In genomic region chr13:51844661-51845060, GRCm38 (mm10) we compare ENCODE assay signal across 8 mouse cellular contexts. TPM values are rescaled to one million over a fixed set of nuclear protein-coding genes. Genes with fewer than 3 reads are reported as not detected.
DNase-seq lines count a peak whose midpoint lies in the region; ATAC-seq and TF ChIP-seq lines count a peak whose summit lies in the region.

No protein-coding gene starts in this region.

- no peak for ATAC-seq in forebrain, embryonic 12.5 days (ENCODE audit: low FRiP score)
- no peak for ATAC-seq in hindbrain, embryonic 14.5 days (ENCODE audit: low FRiP score)

- intact Hi-C loops in heart, postnatal 25 days (cut with DNase I), result loop anchor here (2.0 to 5.0 kb wide), 5 partner anchors 38 to 293 kb away; no protein-coding TSS in a partner anchor

- TF ChIP-seq POLR2A in liver, adult 2 months (IDR thresholded peaks at IDR 0.05; ENCODE audit: extremely low read depth, insufficient read depth, low read length), result no peak
- no peak for TF ChIP-seq POLR2A in olfactory bulb, adult 2 months (IDR thresholded peaks at IDR 0.05; ENCODE audit: insufficient read depth, low read depth, low read length)

- H3K4me1 ChIP-seq in forebrain, embryonic 12.5 days, result peaks cover 75% of the 10 kb centered on the region
- peaks cover 35% of the 10 kb centered on the region for H3K4me1 ChIP-seq in hindbrain, embryonic 14.5 days (replicated peaks; ENCODE audit: control insufficient read depth, insufficient read depth, low read length)
- H3K4me1 ChIP-seq in liver, adult 2 months (ENCODE audit: control insufficient read depth, insufficient read depth, low read length), result peaks cover 8% of the 10 kb centered on the region
- H3K4me1 ChIP-seq in olfactory bulb, adult 2 months (ENCODE audit: control insufficient read depth, insufficient read depth, low read length), result peaks cover 30% of the 10 kb centered on the region

- peak; percentile 92 for DNase-seq in heart, adult 11 months
- no peak for DNase-seq in heart, postnatal 25 days (ENCODE audit: low spot score)
- DNase-seq in adrenal gland, postnatal 25 days, result peak; percentile 74
- peak; percentile 71 for DNase-seq in hindbrain, embryonic 14.5 days (ENCODE audit: low spot score)
- peak; percentile 47 for DNase-seq in liver, adult 2 months (ENCODE audit: extremely low read depth, low read depth, low spot score)
- DNase-seq in thymus, adult 18-20 months, result peak; percentile 37 to 46

- H3K9me3 ChIP-seq in forebrain, embryonic 12.5 days, result no peaks in the 10 kb centered on the region
- H3K9me3 ChIP-seq in hindbrain, embryonic 14.5 days (ENCODE audit: control insufficient read depth, low read length), result no peaks in the 10 kb centered on the region

- TF ChIP-seq CTCF in liver, adult 2 months (IDR thresholded peaks at IDR 0.05; ENCODE audit: low read depth, low read length), result peak; percentile 92
- TF ChIP-seq CTCF in olfactory bulb, adult 2 months (IDR thresholded peaks at IDR 0.05; ENCODE audit: insufficient read depth, low read depth, low read length), result peak; percentile 73

- H3K4me3 ChIP-seq in forebrain, embryonic 12.5 days (replicated peaks), result no peak overlapping the region
- no peak overlapping the region for H3K4me3 ChIP-seq in hindbrain, embryonic 14.5 days (replicated peaks; ENCODE audit: low read length)
- no peak overlapping the region for H3K4me3 ChIP-seq in liver, adult 2 months (ENCODE audit: insufficient read depth, low read depth, low read length)
- no peak overlapping the region for H3K4me3 ChIP-seq in olfactory bulb, adult 2 months (ENCODE audit: insufficient read depth, low read depth, low read length)

- peak overlapping the region; percentile 8; the same call in 1 of the 2 replicates for H3K9ac ChIP-seq in forebrain, embryonic 12.5 days
- H3K9ac ChIP-seq in hindbrain, embryonic 14.5 days, result no peak overlapping the region
- no peak overlapping the region for H3K9ac ChIP-seq in liver, adult 2 months (ENCODE audit: low read depth, low read length)

- H3K27ac ChIP-seq in forebrain, embryonic 12.5 days, result peak overlapping the region; percentile 95
- H3K27ac ChIP-seq in hindbrain, embryonic 14.5 days, result no peak overlapping the region
- no peak overlapping the region for H3K27ac ChIP-seq in liver, adult 2 months (replicated peaks; ENCODE audit: insufficient read depth, low read depth, low read length)
- no peak overlapping the region for H3K27ac ChIP-seq in olfactory bulb, adult 2 months (ENCODE audit: insufficient read depth, low read depth, low read length)

- peaks cover 64% of the 10 kb centered on the region for H3K27me3 ChIP-seq in forebrain, embryonic 12.5 days
- peaks cover 42% of the 10 kb centered on the region for H3K27me3 ChIP-seq in hindbrain, embryonic 14.5 days (ENCODE audit: control insufficient read depth, insufficient read depth, low read length)
- no peaks in the 10 kb centered on the region for H3K27me3 ChIP-seq in liver, adult 2 months (ENCODE audit: control insufficient read depth, insufficient read depth, low read length)

- no peaks in the 10 kb centered on the region for H3K79me2 ChIP-seq in liver, adult 2 months (ENCODE audit: control insufficient read depth, insufficient read depth, low read length)

- H3K4me2 ChIP-seq in forebrain, embryonic 12.5 days, result peak overlapping the region; percentile 68
- no peak overlapping the region for H3K4me2 ChIP-seq in hindbrain, embryonic 14.5 days (replicated peaks)

- 15% methylated on average over 10 of the region's 10 CpGs for WGBS in forebrain, embryonic 12.5 days
- 17% methylated on average over 10 of the region's 10 CpGs for WGBS in hindbrain, embryonic 14.5 days
- WGBS in liver, adult 2 months, result 9% methylated on average over 10 of the region's 10 CpGs
- 9% methylated on average over 10 of the region's 10 CpGs for WGBS in olfactory bulb, adult 2 months

- no peaks in the 10 kb centered on the region for H3K36me3 ChIP-seq in forebrain, embryonic 12.5 days (replicated peaks)
- H3K36me3 ChIP-seq in hindbrain, embryonic 14.5 days (replicated peaks; ENCODE audit: control insufficient read depth, insufficient read depth), result no peaks in the 10 kb centered on the region
- peaks cover 2% of the 10 kb centered on the region; the same call in 1 of the 2 replicates for H3K36me3 ChIP-seq in liver, adult 2 months (ENCODE audit: control insufficient read depth, insufficient read depth, low read length)

RNA-seq across cellular contexts. Expression of gene Gadd45g, which starts 1.8 kb away (rescaled TPM):
- total RNA-seq in heart, postnatal 25 days (2021), result 10 to 100 TPM; 11.6 to 21.6 TPM
- 15.2 and 29.0 TPM in 2 replicates for total RNA-seq in adrenal gland, postnatal 25 days (2021)
- 211 and 218 TPM in 2 replicates for polyA plus RNA-seq in forebrain, embryonic 12.5 days (2016; fragmentation: Nextera tagmentation; extraction: Ambion mirVana)
- 38.4 and 43.6 TPM in 2 replicates for polyA plus RNA-seq in hindbrain, embryonic 14.5 days (2014; fragmentation: Nextera tagmentation; extraction: Ambion mirVana)
- total RNA-seq in liver, adult 2 months (2014; rRNA removed), result 4.0 and 5.9 TPM in 2 replicates
- 7.0 and 9.1 TPM in 2 replicates for polyA plus RNA-seq in liver, adult 2 months (2012; rRNA removed)
- not detected in 2 replicates for polyA plus RNA-seq in olfactory bulb, adult 2 months (2012; ENCODE audit: insufficient read depth, insufficient read length, low replicate concordance, missing spikeins)

RNA-seq across cellular contexts. Expression of gene Sema4d, which starts 51.1 kb away (rescaled TPM):
- total RNA-seq in heart, postnatal 25 days (2021), result 10 to 100 TPM; 61.6 to 70.0 TPM
- total RNA-seq in adrenal gland, postnatal 25 days (2021), result 15.4 and 22.0 TPM in 2 replicates
- polyA plus RNA-seq in forebrain, embryonic 12.5 days (2016; fragmentation: Nextera tagmentation; extraction: Ambion mirVana), result 8.2 and 11.4 TPM in 2 replicates
- polyA plus RNA-seq in hindbrain, embryonic 14.5 days (2014; fragmentation: Nextera tagmentation; extraction: Ambion mirVana), result 16.2 and 17.8 TPM in 2 replicates
- total RNA-seq in liver, adult 2 months (2014; rRNA removed), result 0.40 and 0.74 TPM in 2 replicates
- 0.94 and 1.2 TPM in 2 replicates for polyA plus RNA-seq in liver, adult 2 months (2012; rRNA removed)
- polyA plus RNA-seq in olfactory bulb, adult 2 months (2012; ENCODE audit: insufficient read depth, insufficient read length, low replicate concordance, missing spikeins), result 104 TPM in 1 of 2 replicates, not detected in the other
